Mouse (Mus musculus): ENCODE results near the gene Lmo2.

- TF ChIP-seq MYOG (IDR thresholded peaks at IDR 0.05; ENCODE audit: control insufficient read depth, extremely low read depth, insufficient read length) (no peak), FOSL1 (IDR thresholded peaks at IDR 0.05; ENCODE audit: insufficient read depth, low read length, poor library complexity, severe bottlenecking) (no peak), CTCF (IDR thresholded peaks at IDR 0.05; ENCODE audit: control insufficient read depth, insufficient read depth, insufficient read length) (no peak), USF1 (IDR thresholded peaks at IDR 0.05; ENCODE audit: low read depth) (no peak), CEBPB (IDR thresholded peaks at IDR 0.05; ENCODE audit: low read depth) (no peak), MAX (IDR thresholded peaks at IDR 0.05) (no peak), MYOD1 (IDR thresholded peaks at IDR 0.05; ENCODE audit: control insufficient read depth, insufficient read length, low read depth) (no peak)
Measured at GRCm38 (mm10) chr2:103926586-103927113, 31.1 kb upstream of the Lmo2 start.
